Mouse (Mus musculus) MN1 (cell line): ENCODE data around the gene Hnrnpm.

Experiments
- DNase-seq: peaks from one replicate; pipeline ENCODE4 v3.0.0-alpha.2; 2016; ENCODE audit warnings: low spot score

Gene Hnrnpm

DNA sequence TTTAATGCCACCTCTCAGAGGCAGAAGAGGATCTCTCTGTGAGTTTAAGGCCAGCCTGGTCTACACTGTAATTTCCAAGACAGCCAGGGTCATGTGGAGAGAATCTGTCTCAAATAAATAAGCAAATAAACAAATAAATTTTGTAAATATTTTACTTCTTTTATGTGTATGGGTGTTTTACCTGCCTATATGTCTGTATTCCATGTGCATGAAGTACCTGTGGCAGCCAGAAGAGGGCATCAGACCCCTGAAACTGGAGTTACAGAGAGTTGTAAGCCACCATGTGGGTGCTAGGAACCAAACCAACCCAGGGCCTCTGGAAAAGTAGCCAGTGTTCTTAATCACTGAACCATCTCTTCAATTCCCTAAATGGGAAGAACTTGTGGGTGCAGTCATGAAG, 89.4 kb downstream of the Hnrnpm start:
- DNase-seq = no peak
